Mouse (Mus musculus) lung, embryonic 14.5 days (tissue): Measurements from ENCODE around the gene Ube2c. TPM values are rescaled to one million over a fixed set of nuclear protein-coding genes. Genes with fewer than 3 reads are reported as not detected.
A peak's percentile ranks its signal among the peaks of the same experiment; 100 is the strongest.

Experiments used
- ATAC-seq: fragments of 200-750 bp; cut with Nextera tagmentation; 2 replicates; pipeline ENCODE4 v1.8.0; 2017; ENCODE audit warnings: mild to moderate bottlenecking, moderate TSS enrichment, moderate library complexity; ENCODE audit not compliant: insufficient read depth
- DNase-seq: peaks from one replicate; pipeline ENCODE4 v3.0.0-alpha.2; 2015
- H3K27ac ChIP-seq: fragments of 300-500 bp; sonication (generic); 2 replicates; pipeline ENCODE4 v1.5.1; 2014; ENCODE audit warnings: low read depth, mild to moderate bottlenecking, moderate library complexity
- H3K27me3 ChIP-seq: fragments of 300-500 bp; sonication (generic); 2 replicates; pipeline ENCODE4 v1.6.1; 2014; ENCODE audit warnings: low read length, control low read depth; ENCODE audit not compliant: insufficient read depth
- H3K36me3 ChIP-seq: fragments of 300-500 bp; sonication (generic); 2 replicates; pipeline ENCODE4 v1.6.1; 2014; ENCODE audit warnings: control low read depth; ENCODE audit not compliant: insufficient read depth
- H3K4me1 ChIP-seq: fragments of 300-500 bp; sonication (generic); 2 replicates; pipeline ENCODE4 v1.6.1; 2014; ENCODE audit warnings: antibody characterized with exemption, control low read depth; ENCODE audit not compliant: insufficient read depth
- H3K4me2 ChIP-seq: fragments of 300-500 bp; sonication (generic); 2 replicates; pipeline ENCODE4 v1.6.1; 2014; ENCODE audit warnings: mild to moderate bottlenecking
- H3K4me3 ChIP-seq: fragments of 300-500 bp; sonication (generic); 2 replicates; pipeline ENCODE4 v1.5.1; 2014; ENCODE audit warnings: low read depth, low read length
- H3K9ac ChIP-seq: fragments of 300-500 bp; sonication (generic); 2 replicates; pipeline ENCODE4 v1.6.1; 2014
- H3K9me3 ChIP-seq: fragments of 300-500 bp; sonication (generic); 2 replicates; pipeline ENCODE4 v1.6.1; 2016; ENCODE audit warnings: low read depth, low read length, control low read depth
- CTCF ChIP-seq: IDR thresholded peaks from 2 replicates; pipeline ENCODE4 v1.5.1; 2016; ENCODE audit warnings: antibody characterized with exemption, low read depth
- WGBS: fragments of 180-500 bp; shearing (Covaris S2); extraction: QIAGEN DNeasy Blood & Tissue Kit; methylation state at CpG from one replicate; pipeline ENCODE4 v1.1.7; 2014; 5-methylcytosine and 5-hydroxymethylcytosine counted together
- polyA plus RNA-seq: library from polyadenylated mRNA; unstranded; fragments of >200 nt; fragmentation: Nextera tagmentation; extraction: Ambion mirVana; gene quantifications from 2 replicates; pipeline ENCODE4 v1.2.1, GENCODE M21; 2014

Gene Ube2c
- polyA plus RNA-seq, 1 experiment from 2014 or later: 619 TPM

DNA sequence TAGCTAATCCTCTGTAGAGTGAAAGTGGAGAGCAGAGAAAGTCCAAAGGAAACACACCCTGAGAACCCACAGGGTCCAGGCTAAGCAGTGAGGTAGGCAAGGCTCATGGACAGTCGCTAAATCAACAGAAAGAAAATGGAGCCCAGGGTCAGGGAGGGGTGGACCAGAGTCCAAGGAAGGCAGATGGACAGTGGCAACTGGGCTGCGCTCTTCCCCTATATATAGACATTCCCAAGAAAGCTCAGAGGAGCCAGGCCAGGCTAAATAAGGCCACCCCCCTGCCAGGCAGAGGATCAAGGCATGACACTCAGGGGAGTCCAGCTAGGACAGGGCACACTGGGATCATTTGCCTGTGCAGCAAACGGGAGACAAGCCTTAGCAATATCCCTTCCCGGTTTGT, 12.2 kb downstream of the Ube2c start:
- Histone ChIP-seq H3K4me1 (peaks cover 4% of the 10 kb centered on the region; the same call in 1 of the 2 replicates), H3K36me3 (no peaks in the 10 kb centered on the region), H3K9ac (no peak overlapping the region), H3K4me3 (no peak overlapping the region), H3K4me2 (no peak overlapping the region), H3K27me3 (no peaks in the 10 kb centered on the region; the same call in 1 of the 2 replicates), H3K27ac (no peak overlapping the region), H3K9me3 (no peaks in the 10 kb centered on the region)
- 63% methylated on average over 4 of the region's 4 CpGs for WGBS
- DNase-seq: no peak
- ATAC-seq: no peak
- TF ChIP-seq CTCF: no peak

DNA sequence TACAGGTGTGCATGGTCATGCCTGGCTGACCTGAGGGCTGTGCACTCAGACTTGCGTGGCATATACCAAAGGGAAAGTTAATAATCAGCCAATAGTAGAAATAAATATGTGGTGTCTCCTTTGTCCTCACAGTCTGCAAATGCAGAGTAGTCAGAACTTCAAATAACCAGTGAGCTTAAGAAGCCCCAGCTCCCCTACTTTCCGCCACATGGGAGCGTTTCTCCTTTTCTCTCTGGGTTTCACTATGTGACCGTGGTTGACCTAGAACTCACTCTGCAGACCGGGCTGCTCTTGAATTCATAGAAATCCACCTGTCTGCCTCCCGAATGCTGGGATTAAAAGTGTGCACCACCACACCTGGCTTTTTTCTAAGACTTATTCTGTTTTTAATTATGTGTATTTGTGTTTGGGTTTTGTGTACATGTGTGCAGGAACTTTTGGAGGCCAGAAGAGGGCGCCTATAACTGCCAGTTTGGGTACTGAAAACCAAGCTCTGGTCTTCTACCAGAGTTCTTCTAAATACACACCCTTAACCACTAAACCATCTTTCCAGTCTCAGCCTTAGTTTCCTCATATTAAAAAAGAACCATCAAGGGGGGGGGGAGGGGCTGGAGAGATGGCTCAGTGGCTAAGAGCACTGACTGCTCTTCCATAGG, 14.4 kb downstream of the Ube2c start:
- ATAC-seq (no peak), DNase-seq (peak; percentile 48)
- H3K4me2 ChIP-seq: no peak overlapping the region
- no peak overlapping the region for H3K9ac ChIP-seq
- peaks cover 5% of the 10 kb centered on the region; the same call in 1 of the 2 replicates for H3K36me3 ChIP-seq
- H3K4me3 ChIP-seq: no peak overlapping the region
- no peaks in the 10 kb centered on the region for H3K9me3 ChIP-seq
- peak; percentile 29; the same call in 1 of the 2 replicates for TF ChIP-seq CTCF
- 77% methylated on average over 7 of the region's 7 CpGs for WGBS
- H3K4me1 ChIP-seq: peaks cover 8% of the 10 kb centered on the region; the same call in 1 of the 2 replicates
- H3K27me3 ChIP-seq: no peaks in the 10 kb centered on the region; the same call in 1 of the 2 replicates
- no peak overlapping the region for H3K27ac ChIP-seq

DNA sequence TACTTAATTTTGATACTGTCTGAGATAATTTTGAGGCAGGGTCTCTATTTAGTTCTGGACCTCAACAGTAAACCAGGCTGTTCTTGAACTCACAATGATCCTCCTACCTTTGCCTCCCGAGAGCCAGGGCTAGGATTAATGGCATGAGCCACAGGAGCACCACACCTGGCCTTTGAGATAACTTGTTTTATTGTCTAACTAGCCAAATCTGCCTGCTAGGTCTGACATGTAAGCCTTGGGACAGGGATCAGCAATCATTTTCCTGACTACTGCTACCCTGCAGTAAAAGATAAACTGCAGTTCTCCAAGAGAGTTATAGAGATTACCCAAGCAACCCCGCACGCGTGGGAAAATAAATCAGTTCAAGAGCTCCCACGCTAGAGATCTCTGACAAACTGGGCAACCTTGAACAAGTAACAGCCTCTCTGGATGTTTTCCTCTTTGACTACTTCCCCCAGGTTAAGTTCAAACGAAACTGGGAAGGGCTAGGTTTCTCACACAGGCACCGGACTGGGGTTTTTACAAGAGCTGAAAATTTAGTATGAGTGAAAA, 15.2 kb downstream of the Ube2c start:
- H3K4me3 ChIP-seq: peak overlapping the region; percentile 70
- no peaks in the 10 kb centered on the region for H3K27me3 ChIP-seq
- H3K9ac ChIP-seq: peak overlapping the region; percentile 81
- H3K4me1 ChIP-seq: peaks cover 8% of the 10 kb centered on the region; the same call in 1 of the 2 replicates
- ATAC-seq: no peak
- H3K4me2 ChIP-seq: peak overlapping the region; percentile 88
- no peak for DNase-seq
- H3K36me3 ChIP-seq: peaks cover 11% of the 10 kb centered on the region; the same call in 1 of the 2 replicates
- TF ChIP-seq CTCF: no peak
- WGBS: 5% methylated on average over 7 of the region's 7 CpGs
- peak overlapping the region; percentile 92; the same call in 1 of the 2 replicates for H3K27ac ChIP-seq
- H3K9me3 ChIP-seq: no peaks in the 10 kb centered on the region

DNA sequence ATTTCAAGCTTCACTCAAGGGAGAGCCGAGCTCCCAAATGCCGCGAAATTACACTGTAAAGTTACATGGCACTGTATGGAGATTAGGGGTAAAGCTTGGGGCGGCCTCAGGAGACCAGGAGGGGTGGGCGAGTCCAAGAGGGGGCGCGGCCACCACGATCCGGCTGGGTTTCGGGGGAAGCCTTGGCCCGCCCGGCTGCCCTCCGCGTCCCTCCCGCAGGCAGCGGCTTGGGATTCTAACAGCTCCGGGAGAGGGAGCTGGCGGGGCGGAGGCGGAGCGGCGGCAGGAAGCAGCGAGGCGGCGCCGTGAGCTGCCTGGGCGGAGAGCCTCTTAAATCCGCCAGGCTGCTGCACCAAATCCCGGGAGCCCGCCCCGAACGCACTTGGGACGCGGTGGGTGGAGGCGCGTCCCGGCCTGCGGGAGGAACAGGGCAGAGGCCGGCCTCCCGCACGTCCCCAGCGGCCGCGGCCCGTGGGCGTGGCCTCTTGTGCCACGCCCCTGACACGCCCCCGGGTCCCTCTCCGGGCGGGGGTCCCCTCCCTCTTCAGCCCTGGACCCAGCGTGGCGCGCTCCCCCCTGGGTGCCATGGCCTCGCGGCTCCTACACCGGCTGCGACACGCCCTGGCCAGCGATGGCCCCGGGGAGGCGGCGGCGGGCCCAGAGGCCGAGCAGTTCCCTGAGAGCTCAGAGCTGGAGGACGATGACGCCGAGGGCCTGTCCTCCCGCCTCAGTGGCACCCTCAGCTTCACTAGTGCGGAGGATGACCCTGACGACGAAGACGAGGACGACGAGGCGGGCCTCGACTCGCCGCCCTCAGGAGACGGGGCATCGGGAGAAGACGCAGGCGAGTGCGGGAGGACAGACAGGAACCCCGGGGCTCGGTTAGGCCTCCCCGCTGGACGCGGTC, 16.0 kb downstream of the Ube2c start, which contains the start of gene Snx21:
Gene Snx21 (plus strand): TSS at position 343 of the 907 bp plus-strand sequence.
- Histone ChIP-seq H3K27ac (peak within 1 kb of the TSS; percentile 92), H3K9me3 (no peaks in the 10 kb centered on the region), H3K4me2 (peak within 1 kb of the TSS; percentile 88), H3K4me1 (peaks cover 8% of the 10 kb centered on the region; the same call in 1 of the 2 replicates), H3K4me3 (peak within 1 kb of the TSS; percentile 70), H3K36me3 (peaks cover 13% of the 10 kb centered on the region), H3K9ac (peak within 1 kb of the TSS; percentile 81), H3K27me3 (no peaks in the 10 kb centered on the region)
- ATAC-seq: peak; percentile 94
- peak; percentile 41 for TF ChIP-seq CTCF
- DNase-seq: peak; percentile 95
- WGBS: under 1% methylated on average over 89 of the region's 89 CpGs

- ATAC-seq: peak; percentile 3
- WGBS: 4% methylated on average over 15 of the region's 15 CpGs
- Histone ChIP-seq H3K9ac (peak overlapping the region; percentile 81), H3K27me3 (no peaks in the 10 kb centered on the region), H3K4me2 (peak overlapping the region; percentile 88), H3K27ac (peak overlapping the region; percentile 92; the same call in 1 of the 2 replicates), H3K36me3 (peaks cover 19% of the 10 kb centered on the region), H3K4me3 (peak overlapping the region; percentile 70), H3K4me1 (peaks cover 8% of the 10 kb centered on the region; the same call in 1 of the 2 replicates), H3K9me3 (no peaks in the 10 kb centered on the region)
- peak; percentile 63 for DNase-seq
- TF ChIP-seq CTCF: no peak
These were observed 16.7 kb downstream of the Ube2c start for GRCm38 (mm10) chr2:164786388-164786885.

DNA sequence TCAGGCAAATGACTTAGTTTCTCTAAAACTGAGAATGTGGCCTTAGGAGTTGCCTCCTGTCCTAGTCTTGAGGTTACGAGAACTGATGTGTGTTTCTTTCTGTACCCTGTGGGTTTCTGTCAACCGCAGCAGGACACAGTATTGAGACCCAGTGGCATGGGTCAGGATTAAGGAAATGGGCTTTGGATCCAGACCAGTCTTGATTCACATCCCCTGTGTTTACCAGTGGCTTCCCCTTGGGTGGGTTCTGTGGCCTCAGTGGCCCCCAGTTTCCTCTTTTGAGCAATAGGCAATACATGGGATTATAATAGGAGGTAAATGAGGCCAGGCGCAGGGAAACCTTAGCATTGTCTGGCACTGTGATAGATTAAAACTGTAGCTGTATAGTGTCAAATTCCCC, 17.3 kb downstream of the Ube2c start:
- no peak for ATAC-seq
- Histone ChIP-seq H3K4me2 (peak overlapping the region; percentile 88), H3K9ac (peak overlapping the region; percentile 27; the same call in 1 of the 2 replicates), H3K9me3 (no peaks in the 10 kb centered on the region), H3K36me3 (peaks cover 25% of the 10 kb centered on the region), H3K27me3 (no peaks in the 10 kb centered on the region), H3K27ac (no peak overlapping the region), H3K4me3 (peak overlapping the region; percentile 70), H3K4me1 (peaks cover 8% of the 10 kb centered on the region; the same call in 1 of the 2 replicates)
- TF ChIP-seq CTCF: no peak
- WGBS: 76% methylated on average over 3 of the region's 3 CpGs
- no peak for DNase-seq
